Mouse (Mus musculus): ENCODE measurements around the gene Myl6. TPM values are rescaled to one million over a fixed set of nuclear protein-coding genes. Genes with fewer than 3 reads are reported as not detected.

Myl6 gene
- 555 and 601 TPM in 2 replicates for total RNA-seq (2012; rRNA removed)
- total RNA-seq (2014; rRNA removed) = 560 and 610 TPM in 2 replicates
- polyA plus RNA-seq (2012; ENCODE audit: insufficient read length, low read depth) = 366 and 413 TPM in 2 replicates

DNA sequence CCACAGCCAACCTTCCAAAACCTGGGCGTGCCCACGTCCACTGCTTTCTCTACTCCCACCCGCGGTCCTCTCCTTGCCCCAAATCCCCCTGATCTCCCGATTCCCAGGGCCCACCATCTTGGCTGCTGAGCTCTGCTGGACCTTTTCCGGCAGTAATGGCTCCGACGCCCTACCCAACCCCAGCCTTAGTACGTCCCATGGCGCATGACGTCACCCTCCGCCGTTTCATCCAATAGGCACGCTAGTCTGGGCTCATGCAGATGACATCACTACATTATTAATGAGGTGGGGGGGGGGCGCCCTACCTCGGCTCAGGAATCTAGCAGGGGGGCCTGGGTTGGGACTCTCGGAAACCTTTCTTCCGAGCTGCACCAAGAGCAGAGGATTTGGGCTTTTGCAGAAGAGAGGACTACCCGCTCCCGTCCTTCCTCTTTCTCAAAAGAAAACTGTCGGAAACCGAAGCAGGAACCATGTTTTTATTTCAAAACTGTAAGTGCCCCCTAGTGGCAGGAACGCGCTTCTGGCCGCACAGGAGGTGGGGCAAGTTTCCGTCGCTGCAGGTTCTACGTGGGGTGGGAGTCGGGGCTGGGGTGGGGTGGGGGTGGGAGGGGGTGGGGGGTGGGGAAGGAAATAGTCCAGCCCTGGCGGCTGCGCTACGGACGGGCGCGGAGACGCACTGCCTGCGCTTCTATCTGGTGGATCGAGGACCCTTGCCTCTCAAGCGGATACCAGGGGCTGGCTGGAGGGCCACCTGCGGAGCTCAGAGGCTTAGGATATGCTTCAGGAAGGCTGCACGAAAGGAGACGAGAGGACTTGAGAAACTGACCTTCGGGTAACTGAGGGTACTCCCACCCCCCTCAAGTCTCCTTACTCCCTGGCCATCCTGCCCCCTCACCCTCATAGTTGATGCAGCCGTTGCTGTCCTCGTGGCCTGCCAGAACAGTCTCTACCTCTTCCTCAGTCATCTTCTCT lies at the start of gene Myl6:
Gene Myl6 (minus strand): TSS at position 451 of the 972 bp plus-strand sequence.
- Histone ChIP-seq H3K4me2 (ENCODE audit: insufficient read depth, low read depth, poor library complexity, severe bottlenecking) (peak within 1 kb of the TSS; percentile 95), H3K9ac (ENCODE audit: insufficient read depth, low read depth) (peak within 1 kb of the TSS; percentile 90), H3K4me3 (replicated peaks in 1 of 3; ENCODE audit: low read depth in 2 of 3, low read length in 2 of 3, poor library complexity in 1 of 3) (peak within 1 kb of the TSS; percentile 76 to 100 (median 90)), H3K79me2 (replicated peaks; ENCODE audit: control insufficient read depth, extremely low read depth, insufficient read depth, poor library complexity, severe bottlenecking) (peaks cover 20% of the 10 kb centered on the region), H3K27me3 (replicated peaks) (no peaks in the 10 kb centered on the region), H3K27ac (ENCODE audit: insufficient read depth, low read depth) (peak within 1 kb of the TSS; percentile 51), H3K9me3 (replicated peaks; ENCODE audit: low read length) (no peaks in the 10 kb centered on the region), H3K36me3 (replicated peaks in 1 of 2; ENCODE audit: control insufficient read depth in 1 of 2, insufficient read depth in 1 of 2, low read length in 1 of 2) (peaks cover 30 to 38% of the 10 kb centered on the region in 2 experiments), H3K4me1 (ENCODE audit: control insufficient read depth in 1 of 2, insufficient read depth in 2 of 2) (peaks cover 12 to 40% of the 10 kb centered on the region in 2 experiments; a peak in 3 of 4 replicates)
- peak; percentile 100 for DNase-seq (ENCODE audit: extremely low read depth)
- dilution Hi-C loops (cut with MboI; ENCODE audit: extremely low pct_ligation_motif_present, extremely low pct_unique_long_range_greater_than_20kb, low sequenced_read_pairs) (no loop called here), in situ Hi-C loops (cut with MboI; ENCODE audit: low pct_ligation_motif_present, low pct_unique_long_range_greater_than_20kb, low sequenced_read_pairs) (no loop called here)
- TF ChIP-seq GABPA (IDR thresholded peaks at IDR 0.05; ENCODE audit: insufficient replicate concordance, low read depth, low read length) (no peak), ETS1 (conservative IDR thresholded peaks at IDR 0.05; ENCODE audit: low read depth, low read length) (peak; percentile 56), BHLHE40 (IDR thresholded peaks at IDR 0.05; ENCODE audit: low read depth, low read length) (no peak; the same call in 1 of the 2 replicates), RAD21 (IDR thresholded peaks at IDR 0.05; ENCODE audit: low read depth, low read length) (no peak), USF1 (IDR thresholded peaks at IDR 0.05; ENCODE audit: low read depth, low read length) (no peak), MAFK (IDR thresholded peaks at IDR 0.05; ENCODE audit: insufficient replicate concordance, low read length) (no peak), EP300 (IDR thresholded peaks at IDR 0.05; ENCODE audit: low read length) (no peak), TBP (conservative IDR thresholded peaks at IDR 0.05; ENCODE audit: low read depth, low read length) (peak; percentile 77), MEF2A (IDR thresholded peaks at IDR 0.05; ENCODE audit: borderline replicate concordance, low read depth, low read length) (no peak), CHD1 (IDR thresholded peaks at IDR 0.05; ENCODE audit: low read depth, low read length) (no peak; the same call in 1 of the 2 replicates), MYC (IDR thresholded peaks at IDR 0.05; ENCODE audit: low read depth, low read length) (0 out of 2 replicates have a peak, but pooled peaks have one; percentile 12), MAX (IDR thresholded peaks at IDR 0.05; ENCODE audit: low read length) (peak; percentile 67), CHD2 (IDR thresholded peaks at IDR 0.05; ENCODE audit: low read length) (peak; percentile 72; the same call in 1 of the 2 replicates), ZMIZ1 (IDR thresholded peaks at IDR 0.05; ENCODE audit: low read depth, low read length) (peak; percentile 78; the same call in 1 of the 2 replicates), JUND (conservative IDR thresholded peaks at IDR 0.05; ENCODE audit: low read depth, low read length) (peak; percentile 51; the same call in 1 of the 2 replicates), ZNF384 (IDR thresholded peaks at IDR 0.05; ENCODE audit: low read depth, low read length) (no peak), SIN3A (IDR thresholded peaks at IDR 0.05; ENCODE audit: low read length) (peak; percentile 72), USF2 (conservative IDR thresholded peaks at IDR 0.05; ENCODE audit: low read depth, low read length) (no peak), E2F4 (IDR thresholded peaks at IDR 0.05; ENCODE audit: insufficient replicate concordance, low read depth, low read length) (no peak), ELF1 (IDR thresholded peaks at IDR 0.05; ENCODE audit: low read depth, low read length) (peak; percentile 66; the same call in 1 of the 2 replicates), UBTF (IDR thresholded peaks at IDR 0.05; ENCODE audit: low read depth, low read length) (no peak), IRF4 (IDR thresholded peaks at IDR 0.05; ENCODE audit: low read depth, low read length) (no peak), POLR2AphosphoS2 (IDR thresholded peaks at IDR 0.05; ENCODE audit: low read depth, low read length) (0 out of 2 replicates have a peak, but pooled peaks have one; percentile 77), JUN (IDR thresholded peaks at IDR 0.05; ENCODE audit: insufficient read depth, low read depth, low read length) (peak; percentile 25), ZC3H11A (IDR thresholded peaks at IDR 0.05; ENCODE audit: low read depth, low read length) (no peak), TCF12 (IDR thresholded peaks at IDR 0.05; ENCODE audit: low read depth, low read length) (peak; percentile 69; the same call in 1 of the 2 replicates), NRF1 (IDR thresholded peaks at IDR 0.05; ENCODE audit: low read depth, low read length) (peak; percentile 49), NELFE (IDR thresholded peaks at IDR 0.05; ENCODE audit: low read depth, low read length) (peak; percentile 96), MXI1 (IDR thresholded peaks at IDR 0.05; ENCODE audit: low read depth, low read length) (no peak; the same call in none of the 2 replicates), HCFC1 (IDR thresholded peaks at IDR 0.05; ENCODE audit: low read depth, low read length) (peak; percentile 75), POLR2A (IDR thresholded peaks at IDR 0.05; ENCODE audit: low read depth, low read length) (peak; percentile 95), ZKSCAN1 (IDR thresholded peaks at IDR 0.05; ENCODE audit: borderline replicate concordance, low read depth, low read length) (no peak), MAZ (IDR thresholded peaks at IDR 0.05; ENCODE audit: low read depth, low read length) (peak; percentile 97), CTCF (conservative IDR thresholded peaks at IDR 0.05 in 1 of 2, IDR thresholded peaks at IDR 0.05 in 1 of 2; ENCODE audit: low read depth in 2 of 2, low read length in 2 of 2) (peak; percentile 20 to 74; a peak in 3 of 4 replicates), PAX5 (IDR thresholded peaks at IDR 0.05; ENCODE audit: low read length) (no peak), KAT2A (IDR thresholded peaks at IDR 0.05; ENCODE audit: insufficient replicate concordance, low read length) (0 out of 2 replicates have a peak, but pooled peaks have one; percentile 40)

Measured in CH12.LX (cell line).